Mouse (Mus musculus): ENCODE results near the gene Galk1.

GRCm38 (mm10) chr11:116029086-116029865, 16.8 kb upstream of the Galk1 start:
- TF ChIP-seq POLR2A (IDR thresholded peaks at IDR 0.05; ENCODE audit: borderline replicate concordance, extremely low read depth, insufficient read depth, insufficient read length, poor library complexity, severe bottlenecking) (no peak), CTCF (IDR thresholded peaks at IDR 0.05; ENCODE audit: borderline replicate concordance, extremely low read depth, insufficient read depth, insufficient read length) (no peak)
